Mouse (Mus musculus): ENCODE measurements at regions not wholly inside any gene's neighbourhood (a gene's known extent, or its start where the extent isn't known, plus 50 kb on each side); places are given as distances from the start of the nearest gene placed in this dataset.

DNA sequence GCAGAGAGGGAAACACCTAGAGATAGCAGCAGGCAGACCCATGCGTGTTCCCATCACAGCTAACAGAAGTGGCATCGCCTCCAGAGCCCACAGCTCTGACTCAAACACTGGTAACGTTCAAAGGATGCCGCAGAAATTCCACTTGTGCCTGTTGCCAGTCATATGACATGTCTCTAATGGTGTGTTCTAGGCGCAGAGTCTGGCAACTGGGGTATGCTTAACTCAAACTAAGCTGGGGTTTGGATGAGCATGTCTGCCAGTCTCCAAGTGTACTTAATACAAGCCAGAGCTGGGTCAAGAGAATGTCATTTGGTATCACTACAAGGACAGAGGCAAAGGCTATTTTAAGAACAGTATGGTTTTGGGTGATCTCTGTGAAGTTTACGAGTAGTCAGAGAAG lies 507.9 kb downstream of the Nfib start:
- H3K4me3 ChIP-seq (ENCODE audit: control insufficient read depth in 1 of 2, insufficient read depth in 1 of 2, low read depth in 2 of 2, low read length in 2 of 2) = no peak overlapping the region

DNA sequence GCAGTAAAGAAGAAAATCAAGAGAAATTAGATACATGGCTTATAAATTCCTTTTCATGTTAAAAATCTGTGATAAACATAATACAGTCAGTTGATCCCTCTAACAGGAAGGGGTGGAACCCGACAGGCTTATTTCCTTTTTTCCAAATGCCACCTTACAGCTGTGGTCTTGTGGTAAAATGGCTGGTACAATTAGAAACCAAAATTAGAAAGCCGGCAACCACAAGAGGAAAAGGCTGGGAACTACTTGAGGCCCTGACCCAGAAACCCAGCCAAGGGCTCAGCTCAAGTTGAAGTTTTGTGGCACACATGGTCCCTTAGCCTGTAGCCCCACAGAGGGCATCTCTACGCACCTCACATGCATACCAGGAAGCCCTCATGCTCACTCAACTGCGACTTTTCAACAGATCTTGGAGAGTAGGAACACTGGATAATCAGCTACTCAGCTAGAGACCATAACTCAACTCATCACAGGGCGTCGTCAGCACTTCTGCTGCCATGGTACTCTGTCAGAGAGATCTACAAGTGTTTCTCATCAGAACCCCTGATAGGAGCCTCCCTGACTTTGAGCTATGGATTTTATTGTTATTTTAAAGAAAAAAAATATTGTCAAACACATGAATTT lies 509.4 kb downstream of the Nfib start:
- Histone ChIP-seq H3K4me3 (ENCODE audit: control insufficient read depth in 1 of 2, insufficient read depth in 1 of 2, low read depth in 2 of 2, low read length in 2 of 2) (no peak overlapping the region), H3K4me1 (ENCODE audit: control insufficient read depth in 1 of 2, insufficient read depth in 2 of 2, low read length in 2 of 2) (no peaks in the 10 kb centered on the region), H3K27ac (ENCODE audit: control insufficient read depth, low read depth, low read length) (no peak overlapping the region), H3K9ac (ENCODE audit: control insufficient read depth, low read depth, low read length, poor library complexity, severe bottlenecking) (no peak overlapping the region), H3K36me3 (ENCODE audit: control insufficient read depth in 1 of 2, insufficient read depth in 2 of 2, low read length in 2 of 2) (no peaks in the 10 kb centered on the region), H3K79me2 (ENCODE audit: control insufficient read depth, insufficient read depth, low read length, poor library complexity) (no peaks in the 10 kb centered on the region), H3K9me3 (replicated peaks; ENCODE audit: insufficient read depth, low read length) (no peaks in the 10 kb centered on the region), H3K27me3 (ENCODE audit: control insufficient read depth in 1 of 2, insufficient read depth in 2 of 2, low read length in 2 of 2) (no peaks in the 10 kb centered on the region)
- no peak for DNase-seq (ENCODE audit: low read depth, low spot score)
- TF ChIP-seq ZNF384 (IDR thresholded peaks at IDR 0.05; ENCODE audit: low read depth, low read length) (no peak), NRF1 (IDR thresholded peaks at IDR 0.05; ENCODE audit: insufficient read depth, low read depth, low read length, poor library complexity, severe bottlenecking) (no peak), TBP (IDR thresholded peaks at IDR 0.05; ENCODE audit: low read depth, low read length) (no peak), MAFK (IDR thresholded peaks at IDR 0.05; ENCODE audit: borderline replicate concordance, low read depth, low read length) (no peak), UBTF (IDR thresholded peaks at IDR 0.05; ENCODE audit: borderline replicate concordance, insufficient read depth, low read depth, low read length) (no peak), POLR2AphosphoS5 (IDR thresholded peaks at IDR 0.05; ENCODE audit: borderline replicate concordance, low read depth, low read length) (no peak), NELFE (IDR thresholded peaks at IDR 0.05; ENCODE audit: low read depth, low read length) (no peak), MYC (IDR thresholded peaks at IDR 0.05; ENCODE audit: low read depth, low read length) (no peak), MXI1 (IDR thresholded peaks at IDR 0.05; ENCODE audit: low read depth, low read length) (no peak), ZKSCAN1 (IDR thresholded peaks at IDR 0.05; ENCODE audit: low read depth, low read length) (no peak), CHD2 (IDR thresholded peaks at IDR 0.05; ENCODE audit: low read length) (no peak), POLR2A (IDR thresholded peaks at IDR 0.05; ENCODE audit: control insufficient read depth in 1 of 2, insufficient read depth in 1 of 2, low read depth in 1 of 2, low read length in 2 of 2, poor library complexity in 1 of 2) (no peak), KAT2A (conservative IDR thresholded peaks at IDR 0.05; ENCODE audit: low read depth, low read length) (no peak), POLR2AphosphoS2 (IDR thresholded peaks at IDR 0.05; ENCODE audit: low read length) (no peak), USF1 (IDR thresholded peaks at IDR 0.05; ENCODE audit: low read depth, low read length) (no peak)

More for the DNA sequence above, 507.9 kb downstream of the Nfib start:
- H3K27me3 ChIP-seq (ENCODE audit: control insufficient read depth in 1 of 2, insufficient read depth in 2 of 2, low read length in 2 of 2) = no peaks in the 10 kb centered on the region
- no peaks in the 10 kb centered on the region for H3K4me1 ChIP-seq (ENCODE audit: control insufficient read depth in 1 of 2, insufficient read depth in 2 of 2, low read length in 2 of 2)
- H3K9me3 ChIP-seq (replicated peaks; ENCODE audit: insufficient read depth, low read length) = no peaks in the 10 kb centered on the region
- TF ChIP-seq CHD2 (IDR thresholded peaks at IDR 0.05; ENCODE audit: low read length) (no peak), NRF1 (IDR thresholded peaks at IDR 0.05; ENCODE audit: insufficient read depth, low read depth, low read length, poor library complexity, severe bottlenecking) (no peak), JUND (IDR thresholded peaks at IDR 0.05; ENCODE audit: low read depth, low read length) (no peak), ZKSCAN1 (IDR thresholded peaks at IDR 0.05; ENCODE audit: low read depth, low read length) (no peak)
- H3K9ac ChIP-seq (ENCODE audit: control insufficient read depth, low read depth, low read length, poor library complexity, severe bottlenecking) = no peak overlapping the region
- DNase-seq (ENCODE audit: low read depth, low spot score) = no peak
- H3K36me3 ChIP-seq (ENCODE audit: control insufficient read depth in 1 of 2, insufficient read depth in 2 of 2, low read length in 2 of 2) = no peaks in the 10 kb centered on the region
- no peak overlapping the region for H3K27ac ChIP-seq (ENCODE audit: control insufficient read depth, low read depth, low read length)
- no peaks in the 10 kb centered on the region for H3K79me2 ChIP-seq (ENCODE audit: control insufficient read depth, insufficient read depth, low read length, poor library complexity)

Data from MEL (cell line).